Mouse (Mus musculus): ENCODE measurements at regions not wholly inside any gene's neighbourhood (a gene's known extent, or its start where the extent isn't known, plus 50 kb on each side); places are given as distances from the start of the nearest gene placed in this dataset.
"Not testable (repeated sequence)": the region's sequence is repeated elsewhere in the genome, so short reads cannot be mapped to it uniquely, and the experiment has no call there.

DNA sequence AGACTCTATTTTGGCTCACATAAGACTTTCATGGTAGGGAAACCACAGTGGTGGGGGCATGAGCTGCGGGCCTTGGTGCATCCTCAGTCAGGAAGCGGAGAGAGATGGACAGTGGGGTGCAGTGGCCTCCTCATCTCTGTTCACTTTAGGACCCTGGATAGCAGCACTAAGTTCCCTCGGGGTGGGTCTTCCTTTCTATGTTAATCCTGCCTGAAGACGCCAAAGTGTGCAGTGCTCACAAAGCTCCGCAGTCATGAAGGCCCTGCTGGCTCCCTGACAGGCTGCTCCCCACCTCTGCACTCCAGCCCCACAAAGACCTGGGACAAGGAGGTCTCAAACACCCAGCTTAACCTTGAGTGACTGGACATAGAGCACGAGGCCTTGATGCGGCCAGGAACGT, 56.8 kb downstream of the Sox1 start:
- DNase-seq: no peak

DNA sequence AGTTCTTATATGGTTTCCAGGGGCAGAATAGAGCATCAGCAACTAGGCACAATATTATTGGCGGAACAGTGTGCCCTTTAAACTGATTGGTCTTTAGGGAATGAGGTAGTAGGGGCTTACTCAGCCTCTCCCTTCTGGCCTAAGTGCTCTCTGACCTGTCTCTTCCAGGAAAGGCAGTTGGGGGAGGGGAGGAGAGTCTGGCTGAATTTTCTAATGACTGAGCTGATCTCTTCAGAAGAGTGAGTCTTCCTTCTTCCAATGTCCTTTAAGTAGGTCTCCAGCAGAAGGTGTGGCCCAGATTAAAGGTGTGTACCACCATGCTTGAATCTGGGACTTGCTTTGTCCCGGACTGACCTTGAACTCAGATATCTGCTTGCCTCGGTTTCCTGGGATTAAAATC, 60.3 kb downstream of the Sox1 start:
- DNase-seq: not testable (repeated sequence)

DNA sequence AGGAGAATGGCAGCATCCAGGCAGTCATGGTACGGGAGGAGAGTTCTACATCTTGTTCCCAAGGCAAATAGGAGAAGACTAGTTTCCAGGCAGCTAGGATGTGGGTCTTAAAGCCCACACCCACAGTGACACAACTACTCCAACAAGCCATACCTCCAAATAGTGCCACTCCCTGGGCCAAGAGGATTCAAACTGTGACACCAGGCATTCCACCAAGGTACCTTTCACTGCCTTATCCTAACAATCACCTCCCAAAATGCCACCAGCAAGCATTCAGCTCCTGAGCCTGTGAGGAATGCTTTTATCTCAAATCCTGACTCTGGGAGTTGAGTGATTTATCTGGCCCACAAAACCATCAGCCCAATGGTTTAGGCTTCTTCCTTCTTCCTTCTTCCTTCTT, 61.2 kb downstream of the Sox1 start:
- DNase-seq: no peak

GRCm38 (mm10) chr8:12457015-12457414, 61.9 kb downstream of the Sox1 start:
- no peak for DNase-seq

DNA sequence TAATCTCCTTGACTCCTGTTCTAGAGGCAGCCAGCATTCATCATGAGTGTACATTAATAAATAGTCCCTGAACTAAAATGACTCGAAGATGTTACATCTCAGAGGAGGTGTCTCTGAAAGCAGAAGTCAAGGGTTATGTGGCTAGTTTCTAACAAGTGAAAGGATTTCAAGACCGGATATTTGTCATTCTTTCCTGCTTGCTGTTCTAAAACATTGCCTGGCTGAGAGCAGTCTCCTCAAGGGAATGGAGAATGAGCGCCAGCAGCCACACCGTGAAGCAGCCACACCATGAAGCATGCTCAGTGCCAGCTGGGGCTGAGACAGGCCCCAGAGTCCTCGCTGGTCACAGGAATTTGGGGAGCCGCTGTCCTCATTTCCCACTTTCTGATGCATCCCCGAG, 71.8 kb downstream of the Sox1 start:
- no peak for DNase-seq

DNA sequence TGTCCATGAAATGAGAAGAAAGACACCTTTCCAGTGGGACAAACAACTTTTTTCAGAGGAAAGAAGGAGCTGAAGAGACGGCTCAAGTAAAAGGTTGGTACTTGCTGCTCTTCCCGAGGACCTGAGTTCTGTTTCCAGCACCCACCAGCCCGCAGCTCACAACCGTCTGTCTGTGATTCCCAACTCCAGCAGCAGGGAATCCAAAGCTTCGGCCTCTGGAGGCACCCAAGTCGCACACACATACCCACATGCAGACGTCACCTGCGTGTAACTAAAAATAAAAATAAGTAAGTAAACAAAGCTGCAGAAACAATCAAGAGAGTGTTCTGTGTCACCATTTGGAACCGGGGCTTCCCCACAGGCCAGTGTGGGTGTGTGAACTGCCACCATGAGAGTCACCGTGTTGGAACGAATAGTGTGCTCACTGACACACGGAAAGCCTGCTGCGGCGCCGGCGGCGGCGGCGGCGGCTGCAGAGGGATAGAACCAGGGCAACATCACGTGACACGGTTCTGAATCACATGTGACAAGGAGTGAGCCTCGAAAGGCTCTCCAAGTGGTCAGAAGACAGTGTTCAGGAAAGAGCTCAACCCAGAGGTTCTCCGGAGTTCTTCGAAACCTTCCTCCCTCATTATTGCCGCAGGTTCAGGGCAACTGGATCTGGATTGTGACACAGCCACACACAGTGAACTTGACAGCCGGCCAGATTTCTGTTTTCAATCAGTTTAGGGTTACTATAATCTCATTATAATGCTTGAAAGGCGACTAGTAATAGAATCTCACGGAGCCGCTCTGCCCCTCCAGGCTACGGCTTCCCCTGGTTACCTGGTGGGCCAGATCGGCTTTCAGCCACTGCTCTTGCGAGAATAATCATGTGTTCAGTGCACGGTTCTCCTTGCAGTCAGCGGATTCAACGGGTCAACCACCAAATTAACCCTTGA, 72.6 kb downstream of the Sox1 start:
- DNase-seq: no peak

GRCm38 (mm10) chr8:12477449-12478401, 82.6 kb downstream of the Sox1 start:
- no peak for DNase-seq

DNA sequence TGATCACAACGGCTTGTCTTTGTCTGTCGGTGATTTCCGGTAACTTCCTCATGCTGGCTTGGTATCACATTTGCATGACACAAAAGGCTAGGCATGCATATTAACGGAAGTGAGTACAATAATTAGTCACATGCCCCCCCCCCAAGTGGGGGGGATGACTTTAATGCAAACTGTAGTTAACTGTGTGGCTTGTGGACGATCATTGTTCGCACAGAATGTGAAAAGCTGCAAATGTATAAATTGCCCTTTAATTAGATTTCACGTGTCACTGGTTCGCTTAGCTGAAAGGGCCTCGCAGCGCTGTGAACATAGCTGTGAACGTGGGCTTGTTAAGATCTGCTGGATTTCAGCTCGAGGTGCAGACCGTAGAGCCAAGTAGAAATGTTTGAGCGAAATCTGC, 86.8 kb downstream of the Sox1 start:
- no peak for DNase-seq

GRCm38 (mm10) chr8:12483551-12483950, 88.5 kb downstream of the Sox1 start:
- no peak for DNase-seq

GRCm38 (mm10) chr8:12485326-12485725, 87.5 kb upstream of the Spaca7 start:
- no peak for DNase-seq

DNA sequence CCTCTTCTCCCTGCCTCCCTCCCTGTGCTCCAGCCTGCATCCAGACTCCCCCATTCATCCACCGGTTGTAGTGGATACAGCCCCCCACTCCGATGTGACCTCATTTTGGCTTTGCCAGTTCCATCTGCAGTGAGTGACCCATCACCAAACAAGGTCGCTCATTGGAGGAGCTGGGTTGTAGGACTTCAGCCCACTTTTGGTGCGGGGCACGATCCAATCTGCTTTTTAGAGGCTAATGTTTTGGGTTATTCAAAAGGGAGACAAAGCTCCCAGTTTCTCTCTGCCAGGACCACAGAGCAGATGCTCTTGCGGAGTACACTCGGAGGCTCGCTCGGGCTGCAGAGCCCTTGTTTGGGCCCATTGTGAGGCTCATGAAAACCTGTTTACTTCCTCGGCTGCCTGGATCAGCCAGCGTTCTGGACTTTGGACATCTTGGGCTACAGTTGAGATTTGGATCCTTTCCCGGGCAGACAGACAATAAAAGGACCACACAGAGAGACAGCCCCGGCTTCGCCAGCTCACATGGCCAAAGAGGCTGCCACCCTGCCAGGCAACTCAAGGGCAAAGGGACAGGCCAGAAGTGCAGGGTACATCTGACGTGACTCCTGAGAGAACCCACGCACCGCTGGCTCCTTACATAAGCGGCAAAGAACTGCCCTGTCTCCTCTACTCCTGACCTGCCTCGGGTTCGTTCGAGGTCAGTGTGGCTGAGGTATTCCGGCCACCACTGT, 86.3 kb upstream of the Spaca7 start:
- peak; percentile 33 for DNase-seq

DNA sequence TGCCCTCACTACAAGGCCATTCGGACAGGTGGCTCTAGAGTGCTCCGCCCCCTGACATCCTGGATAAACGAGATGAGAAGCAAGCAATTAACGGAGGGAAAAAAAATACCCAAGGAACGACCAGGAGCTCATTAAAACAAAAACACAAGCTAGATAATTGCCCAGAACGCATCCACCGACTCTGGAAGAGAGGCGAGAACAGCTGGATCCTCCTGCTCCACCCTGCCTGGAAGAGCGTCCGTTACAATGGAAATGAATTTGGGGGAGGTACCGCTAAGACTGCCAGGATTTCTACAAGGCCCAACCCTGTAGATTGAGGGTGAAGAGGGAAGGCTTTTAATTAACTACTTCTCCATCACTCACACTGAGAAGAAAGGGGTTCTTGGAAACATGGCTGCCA, 85.6 kb upstream of the Spaca7 start:
- no peak for DNase-seq

GRCm38 (mm10) chr8:12489194-12489593, 83.6 kb upstream of the Spaca7 start:
- no peak for DNase-seq

- no peak for DNase-seq
Observed at GRCm38 (mm10) chr8:12491472-12491871, 81.4 kb upstream of the Spaca7 start.

DNA sequence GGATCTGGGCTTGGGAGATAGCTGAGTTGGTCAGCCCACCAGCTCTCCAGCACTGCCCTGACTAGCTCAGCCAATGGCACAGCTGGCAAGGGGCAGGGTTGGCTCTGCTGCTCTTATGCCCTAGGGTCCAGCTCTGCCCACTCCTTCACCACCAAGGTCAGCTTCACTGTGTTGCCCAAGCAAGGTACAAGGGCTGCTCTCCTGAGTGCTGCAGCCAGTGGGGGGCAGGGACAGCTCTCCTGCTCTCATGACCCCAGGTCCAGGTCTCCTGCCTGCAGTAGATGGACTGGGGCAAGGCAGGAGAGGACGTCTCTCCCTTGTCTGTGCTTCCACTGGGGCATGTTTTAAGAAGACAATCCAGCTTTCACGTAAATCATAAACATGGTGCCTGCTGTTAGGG, 80.4 kb upstream of the Spaca7 start:
- DNase-seq: no peak

DNA sequence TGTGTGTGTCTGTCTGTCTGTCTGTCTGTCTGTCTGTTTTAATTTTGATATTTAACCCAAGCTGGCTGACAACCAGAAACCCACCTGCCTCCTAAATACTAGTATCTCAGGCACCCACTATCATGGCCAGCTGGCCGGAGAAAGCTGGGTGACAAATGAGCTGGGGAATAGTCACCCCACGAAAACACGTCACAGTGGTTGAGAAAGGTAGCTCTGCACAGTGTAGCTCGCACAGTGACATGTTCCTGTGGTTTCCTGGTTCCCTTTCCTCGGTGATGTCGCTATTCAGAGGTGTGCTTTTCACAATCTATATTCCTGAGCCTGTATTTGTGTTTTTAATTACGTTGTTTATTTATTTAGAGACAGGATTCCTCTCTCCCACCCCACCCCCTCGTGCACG, 78.3 kb upstream of the Spaca7 start:
- no peak for DNase-seq

GRCm38 (mm10) chr8:12497420-12497819, 75.4 kb upstream of the Spaca7 start:
- no peak for DNase-seq

DNA sequence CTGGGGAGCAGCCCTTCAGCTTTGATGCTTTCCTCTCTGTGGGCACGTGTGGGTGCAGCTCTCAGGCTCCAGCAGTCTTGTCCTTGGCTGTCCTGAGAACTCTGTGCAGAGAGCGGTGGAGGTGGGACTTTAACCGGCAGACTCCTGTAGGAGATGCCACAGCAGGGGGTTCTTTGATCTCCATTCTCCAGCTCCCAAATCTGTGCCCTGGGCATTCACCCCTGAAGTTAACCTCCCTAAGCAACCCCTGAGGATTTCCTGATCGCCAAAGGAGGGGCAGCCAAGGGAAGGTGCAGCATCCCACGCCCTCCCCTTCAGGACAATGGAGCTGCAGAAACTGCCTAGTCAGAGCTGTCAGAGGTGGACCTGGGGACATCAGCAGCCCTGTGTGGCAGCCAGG, 73.2 kb upstream of the Spaca7 start:
- DNase-seq: no peak

DNA sequence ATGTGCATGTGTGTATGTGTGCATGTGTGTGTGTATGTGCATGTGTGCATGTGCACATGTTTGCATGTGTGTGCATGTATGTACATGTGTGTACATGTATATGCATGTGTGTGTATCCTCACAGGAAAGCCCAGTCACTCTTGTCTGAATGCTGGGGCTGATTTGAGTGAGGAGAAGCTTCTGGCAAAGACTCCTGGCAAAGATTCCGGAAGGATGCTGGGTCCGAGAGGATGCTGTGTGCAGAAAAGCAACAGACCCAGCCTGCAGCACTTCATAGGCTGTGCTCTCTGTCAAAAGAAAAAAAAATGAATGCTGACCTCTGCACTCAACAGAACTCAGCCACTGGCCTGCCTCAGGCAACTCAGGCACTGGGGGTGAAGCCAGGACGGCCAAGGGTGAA, 72.5 kb upstream of the Spaca7 start:
- no peak for DNase-seq

GRCm38 (mm10) chr8:12501824-12502223, 71.0 kb upstream of the Spaca7 start:
- no peak for DNase-seq

- DNase-seq: no peak
Observed at GRCm38 (mm10) chr8:12502321-12502775, 70.5 kb upstream of the Spaca7 start.

- no peak for DNase-seq
Observed at GRCm38 (mm10) chr8:12502856-12503255, 70.0 kb upstream of the Spaca7 start.

DNA sequence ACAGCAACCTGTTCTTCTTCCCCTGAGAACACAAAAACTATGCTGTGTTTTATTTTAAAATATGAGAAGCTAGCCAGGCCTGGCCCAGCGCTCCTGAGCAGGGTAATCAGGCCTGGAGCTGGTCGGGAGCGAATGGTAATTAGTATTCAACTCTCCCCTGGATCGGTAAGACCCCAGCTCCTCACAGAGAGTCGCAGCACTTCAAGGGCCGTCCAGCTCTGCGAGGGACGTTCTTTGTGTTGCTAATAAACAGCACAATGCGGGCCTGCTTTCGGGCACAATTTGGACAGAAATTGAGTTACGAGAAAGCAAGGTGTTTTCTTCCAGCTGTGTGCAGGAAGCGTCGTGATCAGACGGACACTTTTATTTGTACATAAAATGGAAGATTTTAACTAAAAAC, 69.5 kb upstream of the Spaca7 start:
- DNase-seq: no peak

Measured in cerebellum, adult 11 months (tissue).